Mouse (Mus musculus) heart, adult 11 months (tissue): ENCODE data around the gene Calhm1.
"Not testable (repeated sequence)": the region's sequence is repeated elsewhere in the genome, so short reads cannot be mapped to it uniquely, and the experiment has no call there.

Experiments
- DNase-seq: peaks from one replicate; pipeline ENCODE4 v3.0.0; 2022

Calhm1 gene

DNA sequence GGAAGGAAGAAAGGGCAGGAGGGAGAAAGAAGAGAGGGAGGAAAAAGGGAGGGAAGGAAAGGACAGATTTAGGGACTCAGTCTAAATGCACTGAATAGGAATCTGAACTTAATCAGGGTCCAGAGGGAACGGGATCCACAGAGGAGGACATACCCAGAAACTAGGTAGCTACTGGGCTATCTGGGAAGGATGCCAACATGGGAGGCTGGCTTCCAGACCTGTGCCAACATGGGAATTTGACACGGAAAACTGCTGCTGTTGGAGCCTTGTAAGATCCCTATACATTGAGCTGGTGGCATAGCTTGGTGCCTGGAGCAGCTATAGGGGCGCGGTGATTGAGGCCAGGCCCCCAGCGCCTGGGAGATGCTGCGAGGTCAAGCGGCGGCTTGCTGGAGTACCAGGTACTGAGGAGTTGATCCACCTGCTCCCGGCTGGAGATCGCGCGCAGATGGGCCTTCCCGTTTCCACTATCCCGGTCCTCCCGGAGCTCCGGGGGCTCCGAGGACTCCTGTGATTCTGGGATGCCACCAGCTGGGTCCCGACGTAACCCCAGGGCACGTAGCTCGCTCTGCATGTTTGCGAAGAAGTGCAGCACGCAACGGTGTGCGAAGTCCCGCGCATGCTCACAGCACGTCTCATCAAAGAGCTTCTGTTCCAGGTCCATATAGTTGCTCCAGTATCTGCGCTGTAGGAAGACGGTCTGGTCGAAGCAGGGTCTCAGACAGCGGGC lies 7.4 kb upstream of the Calhm1 start:
- no peak for DNase-seq

DNA sequence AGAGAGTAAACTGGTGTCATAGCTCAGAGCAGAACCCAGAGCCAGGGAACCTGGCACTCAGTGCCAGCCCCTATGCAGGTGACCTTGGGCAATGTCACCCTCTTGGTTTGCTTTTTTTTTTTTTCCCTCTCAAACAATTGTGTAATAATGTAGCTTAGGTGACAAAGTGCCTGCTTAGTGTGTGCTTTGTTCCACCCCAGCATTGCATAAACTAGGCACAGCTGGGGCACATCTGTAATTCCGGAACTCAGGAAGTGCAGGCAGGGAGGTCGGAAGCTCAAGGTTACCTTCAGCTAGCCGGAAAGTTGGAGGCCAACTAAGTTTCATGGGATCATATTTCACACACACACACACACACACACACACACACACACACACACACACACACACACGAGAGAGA lies 5.8 kb upstream of the Calhm1 start:
- no peak for DNase-seq

GRCm38 (mm10) chr19:47148267-47148847 lies 4.3 kb upstream of the Calhm1 start:
- no peak for DNase-seq

GRCm38 (mm10) chr19:47142438-47142837 lies 1.6 kb downstream of the Calhm1 start:
- no peak for DNase-seq

DNA sequence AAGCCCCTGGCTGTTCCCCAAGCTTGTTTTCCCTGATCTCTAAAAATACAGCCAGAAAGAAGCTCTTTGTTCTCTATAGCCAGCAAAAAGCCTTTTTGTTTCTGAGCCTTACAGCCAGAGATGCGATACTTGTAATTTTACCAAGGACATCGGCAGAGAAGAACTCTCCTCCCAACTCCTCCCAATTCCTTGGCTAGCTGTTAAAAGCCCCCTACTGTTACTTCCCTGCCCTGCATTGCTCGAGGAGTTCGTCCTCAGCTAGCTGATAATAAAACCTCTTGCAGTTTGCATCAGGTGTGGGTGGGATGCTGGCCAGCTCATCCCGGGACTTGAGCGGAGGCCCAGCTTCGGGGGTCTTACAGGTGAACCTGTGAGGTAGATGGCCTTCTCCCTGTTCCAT lies 4.4 kb downstream of the Calhm1 start:
- not testable (repeated sequence) for DNase-seq

DNA sequence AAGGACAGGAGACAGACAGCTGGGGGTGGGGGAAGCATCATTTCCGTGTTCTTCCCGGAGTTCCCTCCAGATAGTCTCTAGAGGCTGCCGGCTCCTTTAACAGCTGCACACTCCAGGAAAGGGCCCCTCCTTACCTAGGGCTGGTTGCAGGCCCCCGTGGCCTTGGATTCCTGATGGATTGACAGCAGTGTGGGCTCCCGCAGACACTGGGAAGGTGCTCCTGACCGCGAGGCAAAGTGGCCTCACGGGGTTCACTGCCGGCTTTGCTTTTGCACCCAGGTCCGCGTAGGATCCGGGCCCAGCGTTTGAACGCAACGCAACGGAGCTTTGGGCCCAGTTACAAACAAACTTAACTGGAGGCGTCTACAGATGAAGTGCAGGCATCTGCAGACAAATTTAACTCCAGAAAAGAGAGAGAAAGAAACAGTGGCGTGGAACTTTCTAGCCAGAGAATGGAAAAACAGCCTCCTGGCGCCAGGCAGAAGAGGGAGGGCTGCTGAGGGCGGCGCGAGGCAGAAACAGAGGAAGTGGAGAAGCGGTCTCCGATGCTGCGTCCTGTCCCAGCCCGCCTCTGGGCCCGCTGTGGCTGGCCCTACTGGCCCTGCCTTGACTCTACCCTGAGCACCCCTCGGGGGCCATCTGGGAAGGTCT lies 6.2 kb downstream of the Calhm1 start, which contains the start of gene Calhm2:
TSS of gene Calhm2 (minus strand) at position 524 of the 651 bp plus-strand sequence.
- DNase-seq = peak; percentile 98

DNA sequence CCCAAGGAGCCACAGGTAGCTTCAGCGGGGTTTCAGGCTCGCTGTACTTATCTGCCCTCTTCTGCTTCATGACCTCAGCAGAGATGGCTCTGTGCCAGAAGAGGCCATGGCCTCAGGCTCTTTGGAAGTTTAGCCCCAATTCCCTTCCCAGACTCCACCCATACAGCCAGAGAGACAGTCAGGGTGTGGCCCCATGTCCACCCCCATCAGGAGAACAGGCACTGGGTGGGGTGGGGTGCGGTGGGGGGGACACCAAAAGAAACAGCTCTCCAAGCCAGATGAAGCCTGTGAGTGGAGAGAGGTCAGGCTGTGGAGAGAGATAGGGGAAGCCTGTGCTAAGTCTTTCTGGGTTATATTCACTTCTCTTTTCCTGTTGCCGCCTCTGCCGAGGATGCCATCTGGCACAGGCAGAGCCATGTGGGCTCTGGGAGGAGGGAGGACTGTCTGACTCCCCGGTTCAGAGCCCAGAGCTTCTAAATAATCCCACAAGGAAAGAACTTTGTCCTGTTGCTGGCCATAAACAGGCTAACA lies 6.9 kb downstream of the Calhm1 start:
- DNase-seq = peak; percentile 98

DNA sequence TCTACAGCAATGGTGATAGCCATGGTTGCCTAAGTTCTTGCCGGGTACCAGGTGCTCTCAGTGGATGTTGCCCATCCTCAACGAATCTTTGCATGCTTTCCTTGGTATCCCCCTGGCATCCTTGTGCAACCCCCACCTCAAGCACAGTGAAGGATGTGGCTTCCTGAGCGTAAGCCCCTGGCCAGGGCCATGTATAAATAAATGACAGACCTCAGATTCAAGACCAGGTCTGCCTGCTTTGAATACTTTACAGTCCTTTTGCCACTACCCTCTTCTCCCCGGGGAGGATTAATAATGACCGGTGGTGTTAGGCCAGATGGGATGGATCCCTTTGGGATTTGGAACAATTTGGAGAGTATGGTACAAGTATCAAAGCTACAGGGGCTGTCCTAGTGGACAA lies 7.9 kb downstream of the Calhm1 start:
- DNase-seq = peak; percentile 92

DNA sequence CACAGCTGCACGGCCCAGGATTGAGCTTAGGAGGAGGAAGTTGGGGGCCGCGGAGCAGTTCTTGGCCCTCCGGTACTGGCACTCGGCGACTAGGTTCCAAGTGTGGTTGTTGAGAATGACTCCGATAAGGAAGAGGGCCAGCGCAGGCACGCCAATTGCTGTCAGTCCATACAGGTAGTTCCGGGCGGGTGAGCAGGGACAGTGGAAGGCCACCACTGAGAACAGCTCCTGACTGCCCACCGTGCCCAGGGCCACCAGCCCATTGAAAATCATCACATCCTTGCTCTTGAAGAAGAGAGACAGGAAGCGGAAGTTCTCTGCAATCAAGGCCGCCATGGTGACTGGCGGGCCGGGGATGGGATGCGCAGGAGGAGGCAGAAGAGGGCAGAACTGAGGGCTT lies 8.5 kb downstream of the Calhm1 start:
- peak; percentile 93 for DNase-seq

DNA sequence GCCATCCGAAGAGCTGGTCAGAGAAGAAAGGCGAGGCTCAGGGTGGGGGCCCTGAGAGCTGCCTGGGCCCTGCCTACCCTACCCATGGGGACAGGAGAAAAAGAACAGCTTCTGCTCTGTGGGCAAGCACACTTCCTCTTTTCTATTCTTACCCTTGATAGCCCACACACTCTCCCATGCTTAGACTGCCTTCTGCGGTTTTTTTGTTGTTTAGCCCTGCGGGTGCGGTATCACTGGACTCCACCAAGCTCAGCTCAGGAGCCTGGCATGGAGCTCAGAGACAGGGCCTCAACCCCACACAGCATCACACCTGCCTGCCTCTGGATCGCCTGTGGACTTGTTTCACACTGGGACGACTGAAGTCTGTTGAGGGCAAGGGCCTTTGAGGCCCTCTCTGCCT lies 10.9 kb downstream of the Calhm1 start:
- DNase-seq = peak; percentile 96

DNA sequence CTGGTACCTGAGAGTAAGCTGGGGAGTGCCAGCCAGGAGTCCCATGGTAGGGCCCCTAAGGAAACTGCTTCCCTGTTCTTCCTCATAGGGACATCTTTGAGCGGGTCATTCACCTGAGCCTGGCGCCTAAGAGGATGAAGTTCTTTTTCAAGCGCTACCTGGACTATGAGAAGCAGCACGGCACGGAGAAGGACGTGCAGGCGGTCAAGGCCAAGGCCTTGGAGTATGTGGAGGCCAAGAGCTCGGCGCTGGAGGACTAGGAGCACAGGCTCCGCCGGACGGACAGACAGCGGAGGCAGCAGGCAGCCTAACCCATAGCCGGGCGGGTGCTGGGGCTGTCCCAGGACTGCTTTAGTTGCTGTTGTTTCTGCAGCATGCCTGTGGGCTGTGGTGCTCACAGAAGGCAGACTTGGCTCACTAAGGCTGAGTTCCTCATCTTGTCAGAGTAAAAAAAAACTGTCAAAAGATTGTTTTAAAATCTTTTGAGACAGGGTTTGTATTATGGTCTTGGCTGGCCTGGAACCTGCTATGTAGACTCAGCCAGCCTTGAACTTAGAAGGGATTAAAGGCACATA lies 13.4 kb downstream of the Calhm1 start:
- peak; percentile 72 for DNase-seq

GRCm38 (mm10) chr19:47128835-47129234 lies 15.2 kb downstream of the Calhm1 start:
- peak; percentile 75 for DNase-seq

GRCm38 (mm10) chr19:47128164-47128563 lies 15.9 kb downstream of the Calhm1 start:
- DNase-seq = peak; percentile 84

- DNase-seq = no peak
Measured at GRCm38 (mm10) chr19:47122802-47123201, 21.3 kb downstream of the Calhm1 start.

DNA sequence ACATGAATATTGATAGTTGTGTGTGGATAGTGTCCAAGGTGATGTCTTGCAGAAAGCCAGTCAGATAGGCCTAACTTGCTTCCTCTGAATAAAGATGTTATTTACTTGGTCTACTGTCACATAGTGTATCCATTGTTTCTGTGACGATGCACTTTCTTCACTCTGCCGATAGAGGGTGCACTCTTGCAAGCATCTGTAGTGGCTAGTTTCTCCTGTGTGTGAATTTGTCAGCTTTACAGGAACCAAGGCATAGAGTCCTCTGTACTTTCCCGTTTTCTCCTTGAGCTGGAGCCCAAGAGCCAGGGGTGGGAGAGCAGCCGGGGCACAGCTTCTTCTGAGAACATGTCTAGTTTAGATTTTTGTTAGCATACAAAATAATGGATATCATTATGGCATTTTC lies 23.0 kb downstream of the Calhm1 start:
- no peak for DNase-seq

GRCm38 (mm10) chr19:47118634-47119033 lies 25.4 kb downstream of the Calhm1 start:
- DNase-seq = no peak

DNA sequence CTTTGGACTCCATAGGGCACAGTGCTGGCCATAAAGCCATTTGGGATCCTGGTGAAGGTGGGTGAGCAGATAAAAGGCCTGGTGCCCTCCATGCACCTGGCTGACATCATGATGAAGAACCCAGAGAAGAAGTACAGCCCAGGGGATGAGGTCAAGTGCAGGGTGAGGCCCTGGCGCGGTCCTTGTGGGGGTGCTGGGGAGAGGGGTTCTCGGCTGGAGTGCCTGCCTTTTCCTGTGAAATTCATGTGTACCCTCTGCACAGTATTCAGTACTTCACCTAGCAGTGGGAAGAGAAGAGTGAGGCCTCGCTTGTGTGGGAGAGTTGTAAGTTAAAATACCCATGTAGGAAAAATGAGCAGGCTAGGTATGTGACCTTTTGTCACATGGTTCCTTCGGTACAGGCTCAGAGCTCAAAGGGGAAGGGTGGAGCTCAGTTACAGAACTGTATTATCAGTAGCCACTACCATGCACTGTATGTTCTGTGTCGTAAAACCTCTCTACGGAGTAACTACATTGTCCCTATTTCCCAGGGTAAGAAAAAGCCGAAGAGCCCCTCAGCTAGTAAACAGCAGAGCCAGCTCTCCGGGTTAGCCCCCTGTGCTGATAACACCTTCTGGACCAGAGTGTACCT lies 39.3 kb downstream of the Calhm1 start:
- no peak for DNase-seq

GRCm38 (mm10) chr19:47101080-47101479 lies 43.0 kb downstream of the Calhm1 start:
- no peak for DNase-seq
